Mouse (Mus musculus) spleen, postnatal 14 days (tissue): ENCODE data around the gene Zdhhc5.
"Not testable (repeated sequence)": the region's sequence is repeated elsewhere in the genome, so short reads cannot be mapped to it uniquely, and the experiment has no call there.

Source experiments
- DNase-seq, 2 experiments: peaks; one replicate each; pipeline ENCODE4 v3.0.0; 2021 to 2022; ENCODE audit warnings: low spot score in 2 of 2

Gene Zdhhc5

GRCm38 (mm10) chr2:84734919-84735318 lies 19.9 kb upstream of the Zdhhc5 start:
- DNase-seq, result no peak

DNA sequence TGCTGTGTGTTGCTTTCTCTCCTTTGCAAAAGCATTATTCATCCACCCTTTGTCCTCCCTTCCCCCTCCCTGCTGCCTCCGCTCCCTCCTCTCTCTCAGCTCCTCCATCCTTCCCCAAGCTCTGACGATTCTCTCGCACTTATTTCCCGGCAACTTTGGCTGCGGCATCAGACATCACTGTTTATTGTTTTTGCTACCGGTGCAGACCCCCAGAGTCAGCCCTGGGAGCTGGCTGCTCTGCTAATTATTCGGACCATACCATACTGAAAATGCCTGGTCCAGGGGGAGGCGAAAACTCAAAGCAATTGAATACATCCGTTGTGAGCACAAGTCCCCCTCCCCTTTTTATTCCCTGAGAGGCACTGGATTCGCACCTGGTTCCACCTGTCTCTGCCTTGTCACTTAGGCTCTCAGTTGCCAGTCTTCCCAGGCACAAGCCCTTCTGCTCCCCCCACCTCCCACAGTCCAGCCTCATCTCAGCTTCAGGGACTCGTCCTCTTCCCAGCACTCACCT lies 19.4 kb upstream of the Zdhhc5 start:
- peak in 1 of 2 experiments; percentile 12 for DNase-seq

- peak; percentile 28 to 53 for DNase-seq
Observed at GRCm38 (mm10) chr2:84733579-84734300, 18.8 kb upstream of the Zdhhc5 start, which contains the start of gene Ypel4. TSS of gene Ypel4 (plus strand) at chr2:84734058.

GRCm38 (mm10) chr2:84732394-84732793 lies 17.4 kb upstream of the Zdhhc5 start:
- DNase-seq, result no peak

GRCm38 (mm10) chr2:84731206-84731605 lies 16.2 kb upstream of the Zdhhc5 start:
- no peak for DNase-seq

DNA sequence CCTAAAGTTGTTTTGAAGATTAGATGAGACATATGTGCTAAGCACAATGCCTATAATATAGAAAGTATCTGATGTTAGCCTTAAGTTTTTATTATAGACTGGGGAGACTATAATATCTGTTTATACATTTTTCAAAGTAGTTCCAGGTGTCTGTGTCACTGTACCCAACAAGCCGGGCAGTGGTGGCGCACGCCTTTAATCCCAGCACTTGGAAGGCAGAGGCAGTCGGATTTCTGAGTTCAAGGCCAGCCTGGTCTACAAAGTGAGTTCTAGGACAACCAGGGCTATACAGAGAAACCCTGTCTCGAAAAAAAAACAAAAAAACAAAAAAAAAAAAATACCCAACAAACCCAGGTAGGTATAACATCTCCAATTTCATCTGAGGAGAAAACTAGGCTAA lies 13.2 kb upstream of the Zdhhc5 start:
- DNase-seq, result not testable (repeated sequence)

DNA sequence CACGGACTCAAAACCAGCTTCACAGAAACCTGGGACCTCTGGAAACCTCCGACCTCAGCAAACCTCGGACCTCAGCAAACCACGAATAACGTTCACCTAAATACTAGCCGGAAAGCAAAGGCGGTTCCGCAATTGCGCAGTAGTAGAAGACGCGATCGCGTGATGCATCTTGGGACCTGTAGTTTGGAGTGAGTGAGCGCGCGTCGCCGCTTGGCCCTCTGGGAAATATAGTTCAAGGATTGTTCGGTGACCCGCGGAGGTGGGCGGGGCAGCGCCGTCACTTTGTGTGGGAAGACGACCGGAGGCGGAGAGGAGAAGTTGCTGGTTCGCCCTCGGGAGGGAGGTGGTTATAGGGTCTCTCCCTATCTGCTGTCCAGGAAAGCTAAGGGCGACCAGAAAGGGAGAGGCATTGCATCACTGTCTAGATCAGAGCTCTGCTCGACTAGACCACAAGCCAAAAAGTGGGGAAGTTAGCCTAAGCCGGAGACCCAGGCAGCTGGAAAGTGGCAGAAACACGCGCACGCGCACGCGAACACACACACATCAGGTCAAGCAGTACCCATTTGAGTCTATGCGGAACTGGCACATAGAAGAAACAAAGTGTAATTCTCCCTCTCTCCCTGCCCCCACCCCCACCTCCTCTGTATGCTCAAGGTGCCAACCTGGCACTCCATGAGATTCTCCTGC lies 12.3 kb upstream of the Zdhhc5 start, which contains the start of gene Clp1:
Gene Clp1 (minus strand): TSS at position 179 of the 687 bp plus-strand sequence.
- DNase-seq, result peak; percentile 92 to 95

GRCm38 (mm10) chr2:84726716-84727115 lies 11.7 kb upstream of the Zdhhc5 start:
- DNase-seq, result no peak

DNA sequence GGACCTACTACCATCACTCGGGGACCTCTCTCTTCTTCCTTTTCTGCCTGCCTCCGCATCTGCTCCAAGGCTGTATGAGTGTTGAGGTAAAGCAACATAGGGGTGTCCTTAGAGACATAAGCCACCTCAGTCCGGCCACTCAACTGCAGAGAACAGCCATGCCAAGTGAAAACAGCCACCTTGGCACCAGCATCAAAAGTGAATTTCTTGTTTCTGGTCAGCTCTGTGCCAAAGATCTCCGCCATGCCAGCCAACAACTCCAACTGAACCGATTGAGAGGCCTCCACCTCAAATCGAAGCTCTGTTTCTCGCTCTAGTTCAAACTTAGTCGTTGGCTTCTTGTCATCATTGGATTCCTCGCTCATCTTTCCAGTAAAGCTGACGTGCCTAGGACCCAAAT lies 10.8 kb upstream of the Zdhhc5 start:
- DNase-seq, result no peak

GRCm38 (mm10) chr2:84723856-84724255 lies 8.9 kb upstream of the Zdhhc5 start:
- DNase-seq, result no peak

DNA sequence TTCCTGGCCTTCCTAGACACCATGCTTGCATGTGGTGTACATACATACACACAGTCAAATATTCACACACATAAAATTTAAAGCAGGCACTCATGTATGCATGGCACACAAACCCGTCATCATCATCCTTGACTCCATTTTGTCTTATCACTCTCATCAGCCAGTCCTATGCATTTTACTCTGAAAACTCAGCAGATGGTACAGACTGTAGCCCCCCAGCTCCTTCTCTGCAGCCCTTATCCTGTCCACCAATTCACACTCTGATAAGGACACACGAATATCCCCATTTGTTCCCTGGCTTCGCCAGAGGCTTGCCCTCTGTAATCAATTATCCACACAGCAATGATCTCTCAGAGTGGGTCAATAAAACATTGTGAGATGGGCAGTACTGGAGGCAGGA lies 6.2 kb upstream of the Zdhhc5 start:
- no peak for DNase-seq

- DNase-seq, result no peak
Observed at GRCm38 (mm10) chr2:84720718-84721117, 5.7 kb upstream of the Zdhhc5 start.

DNA sequence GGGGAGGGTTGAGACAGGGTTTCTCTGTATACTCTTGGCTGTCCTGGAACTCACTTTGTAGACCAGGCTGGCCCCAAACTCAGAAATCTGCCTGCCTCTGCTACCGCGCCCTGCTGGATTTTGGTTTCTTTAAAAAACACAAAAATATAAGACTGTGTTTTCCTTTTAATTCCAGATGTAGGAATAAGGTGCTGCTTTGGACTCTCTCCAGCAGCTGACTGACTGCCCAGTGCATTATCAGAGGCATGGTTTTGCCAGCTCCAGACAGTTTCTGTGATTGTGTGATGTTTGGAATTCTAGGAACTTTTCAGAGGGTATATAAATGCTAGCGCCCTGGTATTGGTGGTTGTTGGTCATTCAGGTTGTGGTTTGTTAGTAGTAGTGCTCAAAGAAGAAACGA lies 2.4 kb upstream of the Zdhhc5 start:
- DNase-seq, result no peak

DNA sequence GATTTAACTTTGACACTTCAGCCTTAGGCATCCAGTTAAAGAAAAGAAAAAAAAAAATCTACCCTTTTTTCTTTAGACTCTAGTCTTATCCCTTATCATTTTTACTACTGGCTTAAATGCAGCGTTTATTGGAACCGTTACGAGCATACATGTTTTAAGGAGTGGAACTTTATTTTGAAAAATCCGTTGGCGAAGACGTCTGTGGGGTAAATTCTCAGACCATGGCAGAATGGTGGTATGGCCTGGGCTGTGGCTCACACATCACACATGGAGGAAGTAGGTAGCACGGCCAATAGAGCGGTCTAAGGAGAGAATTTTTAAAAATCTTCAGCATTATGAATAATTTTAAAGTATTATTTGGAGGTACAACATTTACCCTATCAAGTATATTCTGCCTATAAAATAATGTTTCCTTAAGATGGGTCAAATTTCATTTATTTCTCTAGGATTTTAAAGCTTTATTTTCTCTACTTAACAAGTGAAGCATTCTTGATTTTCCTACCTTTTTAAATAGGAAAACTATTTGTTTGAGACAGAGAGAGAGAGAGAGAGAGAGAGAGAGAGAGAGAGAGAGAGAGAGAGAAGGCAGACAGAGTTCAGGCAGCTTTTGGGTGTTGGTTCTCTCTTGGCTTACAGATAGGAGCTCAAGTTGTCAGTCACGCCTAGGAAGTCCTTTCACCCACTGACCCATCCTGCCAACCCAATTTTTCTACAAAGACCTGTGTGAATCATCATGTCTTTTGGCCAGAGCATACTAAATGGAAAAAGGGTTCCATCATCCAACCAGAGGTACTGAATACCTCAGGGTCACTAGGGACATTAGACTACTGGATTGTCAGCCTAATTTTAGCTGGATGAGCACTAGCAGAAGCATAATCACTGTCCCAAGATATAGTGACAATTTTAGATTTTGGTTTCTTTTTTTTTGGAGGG lies 1.7 kb upstream of the Zdhhc5 start:
- no peak for DNase-seq

DNA sequence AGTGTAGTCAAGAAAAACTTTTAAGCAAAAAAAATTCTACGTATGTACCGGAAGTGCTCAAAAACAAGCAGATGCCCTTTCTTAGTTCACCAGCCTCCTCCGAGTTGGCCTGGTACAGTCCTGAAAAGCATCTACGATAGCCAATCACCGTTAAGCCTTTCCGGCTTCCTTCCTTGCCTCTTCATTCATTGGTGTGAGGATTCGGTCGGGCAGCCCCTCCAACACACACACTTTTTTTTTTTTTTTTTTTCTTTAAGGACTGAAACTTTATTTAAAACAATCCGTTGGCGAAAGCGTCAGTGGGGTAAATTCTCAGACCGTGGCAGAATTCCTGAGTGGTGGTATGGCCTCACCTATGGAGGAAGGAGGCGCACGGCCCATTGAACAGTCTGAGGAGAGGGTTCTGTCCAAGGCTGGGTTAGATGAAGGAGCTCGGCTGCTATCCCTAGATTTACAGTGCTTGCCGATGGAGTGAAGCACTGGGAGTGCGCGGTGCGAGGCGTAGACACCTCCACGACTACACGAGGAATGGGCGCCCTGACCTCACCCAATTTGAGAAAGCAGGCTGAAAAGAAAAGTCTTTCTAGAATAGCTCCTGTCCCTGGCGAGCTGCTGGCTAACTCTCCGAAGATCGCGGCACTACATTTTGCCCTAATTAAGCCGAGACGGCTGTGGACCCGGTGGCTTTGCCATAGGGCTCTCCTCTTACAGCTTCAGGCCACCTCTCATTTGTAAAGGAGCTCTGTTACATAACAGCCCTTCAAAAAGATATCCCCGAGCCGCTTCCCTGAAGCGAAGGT lies 782 bp upstream of the Zdhhc5 start:
- peak; percentile 36 to 39 for DNase-seq

DNA sequence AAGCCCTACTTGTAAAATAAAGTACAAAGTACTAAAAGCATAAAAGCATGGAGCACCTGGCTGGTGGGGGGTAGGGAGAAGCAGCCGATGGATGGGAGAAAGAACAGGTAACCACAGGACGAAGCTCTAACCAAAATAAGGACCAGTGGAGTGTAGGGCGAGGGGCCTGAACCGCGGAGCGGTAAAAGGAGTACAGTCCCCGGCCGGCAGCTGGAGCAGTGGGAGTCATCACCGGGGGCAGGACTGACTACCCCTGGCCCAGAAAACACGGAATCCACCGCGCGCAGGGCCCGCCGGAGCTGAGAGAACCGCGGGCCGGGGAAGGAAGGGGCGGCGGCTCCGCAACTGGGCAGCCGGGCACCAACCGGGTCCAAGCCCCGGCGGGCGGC lies 564 bp downstream of the Zdhhc5 start:
- peak in 1 of 2 experiments; percentile 49 for DNase-seq

DNA sequence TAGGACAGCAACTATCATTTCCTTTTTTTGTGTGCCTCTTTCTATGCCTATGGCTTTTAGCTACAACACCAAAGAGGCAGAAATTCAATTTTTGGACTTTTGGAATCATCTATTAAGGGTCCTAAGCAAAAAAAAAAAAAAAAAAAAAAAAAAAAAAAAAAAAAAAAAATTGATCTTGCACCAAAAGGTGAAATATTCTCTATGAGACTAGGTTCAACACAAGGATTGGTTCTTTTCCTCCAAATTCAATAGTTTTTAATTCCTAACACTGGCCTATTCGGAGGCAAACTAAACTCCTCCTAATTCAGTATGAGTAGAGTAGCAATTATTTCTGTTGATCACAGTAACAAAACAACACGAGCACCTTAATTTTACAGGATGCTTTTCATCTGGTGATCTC lies 3.1 kb downstream of the Zdhhc5 start:
- DNase-seq, result no peak

DNA sequence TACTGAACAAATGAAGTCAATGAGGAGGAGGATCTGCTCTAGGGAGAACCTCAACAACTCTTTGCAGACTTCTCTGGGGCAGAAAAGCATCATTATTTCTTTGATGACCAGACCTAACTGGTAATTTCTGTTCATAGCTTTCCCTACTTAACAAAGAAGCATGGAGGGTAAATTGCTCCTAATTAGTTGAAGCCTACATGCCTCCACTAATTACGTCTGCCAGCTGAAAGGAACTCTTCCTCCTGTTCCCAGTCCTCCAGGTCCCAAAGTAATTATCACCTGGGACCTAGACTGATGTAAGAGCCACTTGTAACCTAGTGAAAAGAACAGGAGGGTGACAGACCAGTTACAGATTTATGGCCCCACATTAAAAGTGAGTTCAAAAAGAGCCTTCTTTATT lies 7.5 kb downstream of the Zdhhc5 start:
- no peak for DNase-seq

DNA sequence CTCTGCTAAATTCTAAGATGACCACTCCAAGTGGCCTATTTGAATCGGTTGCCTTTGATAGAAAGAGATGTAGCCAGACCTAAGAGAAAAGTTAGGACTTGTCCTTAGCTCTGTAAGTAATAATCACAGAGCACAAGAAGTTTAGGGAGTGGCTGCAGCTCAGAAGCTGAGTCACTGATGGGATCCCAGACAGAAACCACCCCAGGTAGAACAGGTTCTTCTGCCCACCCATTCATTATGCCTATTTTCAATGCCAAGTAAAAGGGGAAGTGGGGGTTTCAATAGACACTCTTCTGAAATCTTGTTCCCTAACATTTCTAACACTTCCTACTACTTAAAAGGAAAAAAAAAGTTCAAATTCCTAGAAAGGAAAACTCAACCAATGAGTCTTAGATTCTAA lies 9.7 kb downstream of the Zdhhc5 start:
- DNase-seq, result no peak

DNA sequence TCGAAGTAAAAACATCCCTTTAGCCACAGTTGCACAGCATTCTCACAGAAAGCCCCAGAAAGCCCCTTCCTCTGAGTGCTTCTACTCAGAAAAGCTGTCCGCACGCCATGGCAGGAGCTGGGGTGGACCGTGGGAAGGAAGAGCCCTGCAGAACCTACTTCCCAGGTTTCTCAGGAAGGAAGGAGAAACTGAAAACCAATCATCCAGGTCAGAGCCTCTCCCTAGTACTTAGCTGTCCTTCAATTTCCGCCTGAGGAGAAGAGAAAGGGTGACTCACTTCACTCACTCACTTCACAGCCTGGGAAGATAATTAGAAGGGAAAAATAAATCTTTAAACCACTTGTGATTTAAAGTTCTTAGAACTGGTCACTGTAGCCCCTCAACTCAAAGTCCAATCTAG lies 10.7 kb downstream of the Zdhhc5 start:
- DNase-seq, result no peak

DNA sequence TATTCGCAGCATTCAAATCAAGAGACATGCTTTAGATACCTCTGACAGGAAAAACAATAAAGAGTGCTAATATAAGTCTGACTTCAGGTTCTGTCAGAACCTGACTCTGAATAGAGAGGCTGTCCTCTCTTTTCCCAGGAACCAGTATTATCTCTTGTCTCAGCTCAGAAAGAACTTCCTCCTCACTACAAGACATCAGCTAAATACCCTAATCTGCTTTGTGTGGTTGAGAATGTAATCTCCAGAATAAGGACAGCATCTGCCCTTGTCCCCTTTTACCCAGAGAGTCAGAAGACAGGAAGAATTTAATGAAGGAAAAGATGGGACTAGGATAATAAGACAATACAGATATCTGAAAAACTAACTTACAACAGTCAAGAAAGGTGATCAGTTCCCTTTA lies 11.5 kb downstream of the Zdhhc5 start:
- DNase-seq, result no peak
